Mouse (Mus musculus) embryonic facial prominence, embryonic 15.5 days (tissue): Measurements from ENCODE around the gene M6pr. TPM values are rescaled to one million over a fixed set of nuclear protein-coding genes. Genes with fewer than 3 reads are reported as not detected.

Source experiments
- ATAC-seq: fragments of 200-750 bp; cut with Nextera tagmentation; 2 replicates; pipeline ENCODE4 v1.8.0; 2017; ENCODE audit warnings: low read depth, moderate TSS enrichment; ENCODE audit not compliant: insufficient number of reproducible peaks, low FRiP score, low TSS enrichment
- H3K27ac ChIP-seq: fragments of 300-500 bp; sonication (generic); replicated peaks from 2 replicates; pipeline ENCODE4 v1.5.1; 2015; ENCODE audit warnings: mild to moderate bottlenecking, inconsistent platforms
- H3K27me3 ChIP-seq: fragments of 300-500 bp; sonication (generic); 2 replicates; pipeline ENCODE4 v1.6.1; 2015; ENCODE audit warnings: inconsistent platforms
- H3K36me3 ChIP-seq: fragments of 300-500 bp; sonication (generic); 2 replicates; pipeline ENCODE4 v1.6.1; 2015; ENCODE audit warnings: mild to moderate bottlenecking, inconsistent platforms
- H3K4me1 ChIP-seq: fragments of 300-500 bp; sonication (generic); 2 replicates; pipeline ENCODE4 v1.6.1; 2015; ENCODE audit warnings: inconsistent platforms
- H3K4me2 ChIP-seq: fragments of 300-500 bp; sonication (generic); replicated peaks from 2 replicates; pipeline ENCODE4 v1.6.1; 2015; ENCODE audit warnings: mild to moderate bottlenecking, inconsistent platforms
- H3K4me3 ChIP-seq: fragments of 300-500 bp; sonication (generic); replicated peaks from 2 replicates; pipeline ENCODE4 v1.5.1; 2015; ENCODE audit warnings: mild to moderate bottlenecking, inconsistent platforms
- H3K9ac ChIP-seq: fragments of 300-500 bp; sonication (generic); 2 replicates; pipeline ENCODE4 v1.6.1; 2015; ENCODE audit warnings: inconsistent platforms
- H3K9me3 ChIP-seq: fragments of 300-500 bp; sonication (generic); replicated peaks from 2 replicates; pipeline ENCODE4 v1.6.1; 2016; ENCODE audit warnings: inconsistent platforms
- WGBS: fragments of 180-500 bp; shearing (Covaris S2); methylation state at CpG from one replicate; pipeline ENCODE4 v1.1.7; 2015; 5-methylcytosine and 5-hydroxymethylcytosine counted together
- polyA plus RNA-seq: library from polyadenylated mRNA; unstranded; fragments of >200 nt; fragmentation: Nextera tagmentation; extraction: Ambion mirVana; gene quantifications from 2 replicates; pipeline ENCODE4 v1.2.1, GENCODE M21; 2015

The M6pr gene
- polyA plus RNA-seq, 1 experiment from 2014 or later, result 94.8 TPM

- Histone ChIP-seq H3K27me3 (no peaks in the 10 kb centered on the region), H3K9ac (no peak overlapping the region), H3K4me3 (no peak overlapping the region), H3K36me3 (no peaks in the 10 kb centered on the region), H3K4me1 (0 out of 2 replicates have a peak, but pooled peaks cover 4% of the 10 kb centered on the region), H3K9me3 (no peaks in the 10 kb centered on the region), H3K27ac (no peak overlapping the region), H3K4me2 (peak overlapping the region; percentile 64; the same call in 1 of the 2 replicates)
- no peak for ATAC-seq
- WGBS, result 46% methylated on average over 3 of the region's 4 CpGs
Observed at GRCm38 (mm10) chr6:122298223-122298609, 10.3 kb upstream of the M6pr start.

- no peak for ATAC-seq
- Histone ChIP-seq H3K4me2 (no peak overlapping the region), H3K9me3 (no peaks in the 10 kb centered on the region), H3K4me3 (no peak overlapping the region), H3K36me3 (no peaks in the 10 kb centered on the region), H3K27ac (no peak overlapping the region), H3K27me3 (no peaks in the 10 kb centered on the region), H3K4me1 (0 out of 2 replicates have a peak, but pooled peaks cover 11% of the 10 kb centered on the region), H3K9ac (no peak overlapping the region)
- WGBS, result 59% methylated on average over 3 of the region's 3 CpGs
Observed at GRCm38 (mm10) chr6:122299621-122300133, 8.8 kb upstream of the M6pr start.

GRCm38 (mm10) chr6:122302121-122302520 lies 6.4 kb upstream of the M6pr start:
- Histone ChIP-seq H3K27ac (no peak overlapping the region), H3K4me1 (0 out of 2 replicates have a peak, but pooled peaks cover 11% of the 10 kb centered on the region), H3K4me2 (no peak overlapping the region), H3K27me3 (no peaks in the 10 kb centered on the region), H3K9ac (no peak overlapping the region), H3K9me3 (no peaks in the 10 kb centered on the region), H3K4me3 (no peak overlapping the region), H3K36me3 (no peaks in the 10 kb centered on the region)
- 61% methylated on average over 1 of the region's 1 CpGs for WGBS
- ATAC-seq, result no peak

GRCm38 (mm10) chr6:122302661-122303060 lies 5.9 kb upstream of the M6pr start:
- Histone ChIP-seq H3K4me1 (0 out of 2 replicates have a peak, but pooled peaks cover 11% of the 10 kb centered on the region), H3K36me3 (no peaks in the 10 kb centered on the region), H3K9ac (no peak overlapping the region), H3K27ac (no peak overlapping the region), H3K4me2 (no peak overlapping the region), H3K27me3 (no peaks in the 10 kb centered on the region), H3K9me3 (no peaks in the 10 kb centered on the region), H3K4me3 (no peak overlapping the region)
- ATAC-seq, result no peak
- WGBS, result 83% methylated on average over 4 of the region's 4 CpGs

GRCm38 (mm10) chr6:122303526-122303925 lies 5.0 kb upstream of the M6pr start:
- Histone ChIP-seq H3K9ac (no peak overlapping the region), H3K27ac (no peak overlapping the region), H3K36me3 (no peaks in the 10 kb centered on the region), H3K4me3 (no peak overlapping the region), H3K27me3 (no peaks in the 10 kb centered on the region), H3K4me2 (no peak overlapping the region), H3K4me1 (0 out of 2 replicates have a peak, but pooled peaks cover 7% of the 10 kb centered on the region), H3K9me3 (no peaks in the 10 kb centered on the region)
- no peak for ATAC-seq
- 64% methylated on average over 9 of the region's 9 CpGs for WGBS

GRCm38 (mm10) chr6:122304355-122304754 lies 4.2 kb upstream of the M6pr start:
- Histone ChIP-seq H3K27ac (no peak overlapping the region), H3K27me3 (no peaks in the 10 kb centered on the region), H3K4me1 (0 out of 2 replicates have a peak, but pooled peaks cover 7% of the 10 kb centered on the region), H3K9ac (no peak overlapping the region), H3K4me2 (no peak overlapping the region), H3K36me3 (no peaks in the 10 kb centered on the region), H3K4me3 (no peak overlapping the region), H3K9me3 (no peaks in the 10 kb centered on the region)
- 35% methylated on average over 6 of the region's 6 CpGs for WGBS
- no peak for ATAC-seq

- peaks cover 12% of the 10 kb centered on the region for H3K4me1 ChIP-seq
- H3K9ac ChIP-seq, result no peak overlapping the region
- H3K36me3 ChIP-seq, result no peaks in the 10 kb centered on the region
- H3K27me3 ChIP-seq, result no peaks in the 10 kb centered on the region
- no peak overlapping the region for H3K27ac ChIP-seq
- H3K9me3 ChIP-seq, result no peaks in the 10 kb centered on the region
- no peak for ATAC-seq
- no peak overlapping the region for H3K4me3 ChIP-seq
- 78% methylated on average over 12 of the region's 12 CpGs for WGBS
- no peak overlapping the region for H3K4me2 ChIP-seq
Observed at GRCm38 (mm10) chr6:122304790-122305555, 3.5 kb upstream of the M6pr start.

- H3K4me1 ChIP-seq, result peaks cover 21% of the 10 kb centered on the region
- 86% methylated on average over 4 of the region's 4 CpGs for WGBS
Observed at GRCm38 (mm10) chr6:122306707-122307106, 1.8 kb upstream of the M6pr start.

GRCm38 (mm10) chr6:122308136-122308504 lies 400 bp upstream of the M6pr start:
- Histone ChIP-seq H3K4me1 (peaks cover 21% of the 10 kb centered on the region), H3K4me2 (peak overlapping the region; percentile 12; the same call in 1 of the 2 replicates), H3K9me3 (no peaks in the 10 kb centered on the region), H3K36me3 (peaks cover 11% of the 10 kb centered on the region), H3K27ac (peak overlapping the region; percentile 84; the same call in 1 of the 2 replicates), H3K27me3 (no peaks in the 10 kb centered on the region), H3K4me3 (peak overlapping the region; percentile 91; the same call in 1 of the 2 replicates), H3K9ac (no peak overlapping the region)
- ATAC-seq, result no peak; the same call in 1 of the 2 replicates
- 59% methylated on average over 6 of the region's 6 CpGs for WGBS

More at GRCm38 (mm10) chr6:122306707-122307106, 1.8 kb upstream of the M6pr start:
- ATAC-seq, result no peak
- Histone ChIP-seq H3K4me3 (no peak overlapping the region), H3K9ac (no peak overlapping the region), H3K27me3 (no peaks in the 10 kb centered on the region), H3K27ac (no peak overlapping the region), H3K4me2 (no peak overlapping the region), H3K9me3 (no peaks in the 10 kb centered on the region), H3K36me3 (no peaks in the 10 kb centered on the region)

GRCm38 (mm10) chr6:122309446-122309960 lies 983 bp downstream of the M6pr start:
- H3K4me2 ChIP-seq, result peak overlapping the region; percentile 75
- peaks cover 25% of the 10 kb centered on the region for H3K36me3 ChIP-seq
- H3K9me3 ChIP-seq, result no peaks in the 10 kb centered on the region
- peaks cover 14% of the 10 kb centered on the region for H3K4me1 ChIP-seq
- no peak for ATAC-seq
- 7% methylated on average over 11 of the region's 11 CpGs for WGBS
- H3K9ac ChIP-seq, result peak overlapping the region; percentile 71
- no peaks in the 10 kb centered on the region for H3K27me3 ChIP-seq
- peak overlapping the region; percentile 91 for H3K4me3 ChIP-seq
- H3K27ac ChIP-seq, result peak overlapping the region; percentile 84; the same call in 1 of the 2 replicates

- H3K4me3 ChIP-seq, result peak overlapping the region; percentile 91
- no peak for ATAC-seq
Observed at GRCm38 (mm10) chr6:122310187-122310820, 1.8 kb downstream of the M6pr start.

More at GRCm38 (mm10) chr6:122310187-122310820, 1.8 kb downstream of the M6pr start:
- H3K9me3 ChIP-seq, result no peaks in the 10 kb centered on the region
- H3K4me1 ChIP-seq, result peaks cover 14% of the 10 kb centered on the region
- H3K9ac ChIP-seq, result 0 out of 2 replicates have a peak overlapping the region, but pooled peaks have one; percentile 71
- H3K27ac ChIP-seq, result peak overlapping the region; percentile 11; the same call in 1 of the 2 replicates
- H3K4me2 ChIP-seq, result peak overlapping the region; percentile 75
- WGBS, result 39% methylated on average over 5 of the region's 5 CpGs
- peaks cover 33% of the 10 kb centered on the region for H3K36me3 ChIP-seq
- no peaks in the 10 kb centered on the region for H3K27me3 ChIP-seq
